Mouse (Mus musculus): ENCODE results near the gene Tyw3.
A peak's percentile ranks its signal among the peaks of the same experiment; 100 is the strongest.
"Not testable (repeated sequence)": the region's sequence is repeated elsewhere in the genome, so short reads cannot be mapped to it uniquely, and the experiment has no call there.

The Tyw3 gene

DNA sequence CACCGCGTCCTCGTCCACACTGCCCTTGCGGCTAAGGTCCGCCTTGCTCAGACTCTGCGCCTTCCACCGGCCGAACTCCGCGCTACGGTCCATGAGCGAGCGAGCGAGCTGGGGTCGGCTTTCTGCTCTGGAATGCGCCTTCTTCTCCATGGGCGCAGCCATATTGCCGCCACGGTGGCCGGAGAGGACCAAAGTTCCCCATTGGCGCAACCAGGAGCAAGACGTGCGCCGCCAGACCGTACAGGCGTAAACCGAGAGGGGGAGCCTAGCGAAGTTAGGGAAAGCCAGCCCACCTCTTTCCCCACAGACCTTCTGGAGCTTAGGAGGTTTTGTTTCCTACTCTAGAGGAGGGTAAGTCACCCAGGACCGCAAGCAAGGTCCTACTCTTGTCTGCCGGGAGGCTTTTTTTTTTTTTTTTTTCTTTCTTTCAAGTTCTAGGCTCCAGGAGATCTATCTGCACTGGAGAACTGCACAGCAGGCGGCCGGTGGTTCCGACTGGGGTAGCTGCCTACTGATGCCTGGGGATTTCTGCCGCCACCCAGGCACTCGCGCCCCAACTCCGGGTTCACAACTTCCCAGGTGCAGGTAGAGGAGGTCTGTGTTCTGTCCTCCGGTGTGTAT is at the start of gene Tyw3:
Gene Tyw3, minus strand, starts transcription at position 171 of the 621 bp plus-strand sequence.
- DNase-seq (ENCODE audit: low spot score), result peak; percentile 92

DNA sequence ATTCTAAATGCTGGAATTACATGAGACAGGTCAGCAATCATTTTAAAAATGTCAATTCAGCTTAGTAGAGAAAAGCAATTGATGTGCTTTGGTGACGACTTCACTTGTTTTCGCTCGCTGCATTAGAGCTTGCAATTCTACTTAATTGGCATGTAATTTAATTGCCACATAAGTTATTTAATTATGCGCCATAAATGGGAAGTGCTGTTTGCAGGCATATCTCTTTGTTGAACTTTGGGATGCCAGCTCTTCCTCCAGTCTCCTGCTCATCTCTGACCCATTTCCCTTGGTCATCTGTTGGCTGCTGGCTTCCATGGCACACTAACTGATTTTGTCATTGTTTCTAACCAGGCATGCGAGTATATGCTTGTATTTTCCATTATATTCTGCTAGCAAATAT is 36.2 kb upstream of the Tyw3 start:
- no peak for DNase-seq (ENCODE audit: low spot score)

DNA sequence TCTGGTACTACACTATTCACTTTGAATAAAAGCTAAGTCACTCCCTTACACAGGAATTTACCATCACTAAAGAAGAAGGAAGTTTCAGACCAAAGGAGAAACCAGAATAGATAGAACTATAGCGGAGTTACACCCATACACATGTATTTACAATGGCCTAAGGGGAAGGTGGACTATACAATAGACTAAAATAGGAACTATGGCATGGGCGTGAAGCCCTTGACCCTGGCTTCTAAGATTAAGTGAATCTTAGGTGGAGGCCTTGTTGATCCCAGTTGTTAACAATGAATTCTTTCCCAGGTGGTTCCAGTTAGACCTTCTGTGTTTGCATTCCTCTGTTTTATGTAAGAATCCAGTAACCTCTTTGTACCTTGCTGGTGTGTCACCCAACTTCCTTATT is 34.4 kb upstream of the Tyw3 start:
- not testable (repeated sequence) for DNase-seq (ENCODE audit: low spot score)

DNA sequence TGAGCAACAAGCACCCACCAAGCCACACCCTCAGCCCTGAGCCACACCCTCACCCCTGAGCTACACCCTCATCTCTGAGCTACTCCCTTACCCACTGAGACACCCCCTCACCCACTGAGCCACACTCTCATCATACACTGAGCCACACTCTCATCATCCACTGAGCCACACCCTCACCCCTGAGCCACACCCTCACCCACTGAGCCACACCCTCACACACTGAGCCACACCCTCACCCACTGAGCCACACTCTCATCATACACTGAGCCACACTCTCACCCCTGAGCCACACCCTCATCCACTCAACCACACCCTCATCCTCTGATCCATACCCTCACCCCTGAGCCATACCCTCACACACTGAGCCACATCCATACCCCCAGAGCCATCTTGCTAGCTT is 31.4 kb upstream of the Tyw3 start:
- DNase-seq (ENCODE audit: low spot score), result no peak

DNA sequence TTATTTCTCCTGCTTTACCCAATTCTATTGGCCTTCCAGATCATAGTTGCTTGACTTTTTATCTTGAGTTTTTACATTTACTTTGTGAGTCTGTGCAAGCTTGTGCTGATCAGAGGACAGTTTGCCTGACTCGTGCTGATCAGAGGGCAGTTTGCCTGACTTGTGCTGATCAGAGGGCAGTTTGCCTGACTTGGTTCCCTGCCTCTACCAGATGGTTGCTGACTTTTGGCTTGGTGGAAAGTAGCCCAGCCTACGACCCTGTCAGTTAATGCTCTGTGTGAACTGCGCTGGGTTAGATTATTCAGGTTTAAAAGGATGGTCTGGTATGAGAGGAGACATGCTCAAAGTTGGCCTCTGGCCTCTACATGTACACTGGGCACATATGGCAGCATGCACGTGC is 19.2 kb upstream of the Tyw3 start:
- no peak for DNase-seq (ENCODE audit: low spot score)

DNA sequence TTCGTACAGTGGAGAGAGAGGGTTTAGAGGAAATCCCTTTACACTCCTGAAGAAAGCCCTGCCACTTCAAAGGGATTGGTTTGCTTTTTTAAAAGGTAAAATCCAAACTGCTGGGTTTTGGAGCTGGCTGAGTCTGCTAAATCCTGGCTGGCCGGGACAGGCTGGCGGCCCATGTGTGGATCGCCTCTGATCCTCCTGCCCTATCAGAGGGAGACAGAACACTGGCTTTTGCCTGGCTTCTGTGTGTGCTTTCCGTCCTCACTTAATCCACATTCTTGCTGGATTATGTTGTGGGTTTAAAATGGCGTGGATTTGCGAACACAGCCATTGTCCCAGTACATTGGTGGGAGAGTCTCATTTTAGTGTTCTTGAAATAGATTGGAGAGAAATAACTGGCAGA is 18.4 kb upstream of the Tyw3 start:
- no peak for DNase-seq (ENCODE audit: low spot score)

DNA sequence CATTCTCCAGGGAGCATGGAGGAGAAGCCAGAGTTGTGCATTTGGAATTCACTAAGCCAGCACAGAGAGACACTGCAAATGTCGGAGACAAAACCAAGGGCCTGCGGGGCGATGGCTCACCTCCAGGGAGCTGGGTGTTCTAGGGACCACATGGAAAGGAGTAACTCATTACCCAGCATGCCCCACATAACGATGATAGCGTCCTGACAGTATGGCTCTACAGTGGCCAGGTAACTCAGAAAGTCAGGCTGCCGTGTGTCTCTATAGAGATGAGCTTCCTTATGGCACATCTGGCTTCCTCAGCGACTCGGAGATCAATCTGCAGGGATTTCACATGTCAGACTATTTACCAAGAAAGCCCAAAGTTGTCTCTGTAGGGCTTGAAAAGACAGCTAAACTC is 17.9 kb upstream of the Tyw3 start:
- DNase-seq (ENCODE audit: low spot score), result no peak

DNA sequence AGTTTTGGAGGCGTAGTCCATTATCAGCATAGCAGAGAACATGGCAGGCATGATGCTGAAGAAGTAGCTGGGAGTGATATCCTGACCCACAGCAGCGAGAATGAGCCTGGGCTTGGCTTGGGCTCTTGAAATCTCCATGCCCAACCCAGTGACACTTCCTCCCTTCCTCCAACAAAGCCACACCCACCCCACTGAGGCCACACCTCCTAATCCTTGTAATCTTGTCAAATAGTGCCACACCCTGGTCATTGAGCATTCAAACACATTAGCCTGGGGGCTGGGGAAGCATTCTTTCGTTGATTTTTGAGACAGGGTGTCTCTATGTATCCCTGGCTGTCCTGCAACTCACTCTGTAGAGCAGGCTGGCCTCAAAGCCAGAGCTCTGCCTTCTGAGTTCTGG is 15.0 kb upstream of the Tyw3 start:
- no peak for DNase-seq (ENCODE audit: low spot score)

DNA sequence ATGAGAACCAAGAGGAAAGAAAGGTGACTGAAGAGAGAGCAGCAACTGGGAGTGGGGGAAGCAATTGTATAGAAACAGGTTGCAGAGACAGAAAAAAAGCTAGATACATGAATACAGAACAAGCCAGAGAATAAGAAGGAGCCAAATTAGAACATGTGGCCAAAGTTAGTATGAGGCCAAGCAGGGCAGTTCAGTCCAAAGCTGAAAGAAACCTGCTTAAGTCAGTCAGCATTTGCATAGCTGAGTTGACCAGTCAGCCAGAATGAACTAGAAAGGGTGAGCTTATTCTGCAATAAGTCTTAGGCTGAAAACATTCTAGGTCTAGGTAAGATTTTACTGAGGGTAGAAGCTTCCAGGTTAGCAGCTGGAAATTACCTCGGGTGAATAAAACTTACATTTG is 11.0 kb upstream of the Tyw3 start:
- no peak for DNase-seq (ENCODE audit: low spot score)

DNA sequence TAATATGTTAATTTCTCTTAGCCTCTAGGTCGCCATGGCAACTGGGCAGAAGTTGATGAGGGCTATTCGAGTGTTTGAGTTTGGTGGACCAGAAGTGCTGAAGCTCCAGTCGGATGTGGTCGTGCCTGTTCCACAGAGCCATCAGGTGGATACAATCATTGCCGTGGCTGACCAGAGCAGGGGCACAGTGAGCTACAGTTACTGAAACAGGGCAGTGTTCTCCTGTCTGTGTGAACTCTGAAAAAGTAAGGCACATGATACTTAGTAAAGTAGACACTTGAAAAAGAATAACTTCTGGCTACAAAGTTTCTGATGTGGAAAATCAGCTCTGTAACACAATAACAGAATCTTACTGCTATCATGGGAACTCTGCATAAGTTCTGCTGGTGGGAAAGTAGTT is 8.0 kb upstream of the Tyw3 start:
- no peak for DNase-seq (ENCODE audit: low spot score)

DNA sequence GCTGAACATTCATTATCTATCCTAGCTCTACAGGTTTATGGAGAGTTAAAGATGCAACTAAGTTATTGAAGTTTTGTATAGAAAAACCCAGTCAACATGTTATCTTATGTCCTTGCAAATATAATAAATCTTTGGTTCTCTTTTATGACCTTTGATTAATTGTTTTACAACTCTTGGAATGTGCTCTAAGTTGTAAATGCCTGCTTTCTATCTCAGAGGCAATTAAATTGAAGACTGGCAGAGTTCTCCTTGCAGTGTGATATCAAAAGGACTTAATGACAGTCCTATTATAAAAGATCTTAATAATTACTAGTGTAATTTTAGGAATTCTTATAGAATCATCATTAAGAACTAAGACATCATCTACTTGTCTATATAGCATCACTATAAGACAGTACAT is 5.2 kb upstream of the Tyw3 start:
- DNase-seq (ENCODE audit: low spot score), result no peak

DNA sequence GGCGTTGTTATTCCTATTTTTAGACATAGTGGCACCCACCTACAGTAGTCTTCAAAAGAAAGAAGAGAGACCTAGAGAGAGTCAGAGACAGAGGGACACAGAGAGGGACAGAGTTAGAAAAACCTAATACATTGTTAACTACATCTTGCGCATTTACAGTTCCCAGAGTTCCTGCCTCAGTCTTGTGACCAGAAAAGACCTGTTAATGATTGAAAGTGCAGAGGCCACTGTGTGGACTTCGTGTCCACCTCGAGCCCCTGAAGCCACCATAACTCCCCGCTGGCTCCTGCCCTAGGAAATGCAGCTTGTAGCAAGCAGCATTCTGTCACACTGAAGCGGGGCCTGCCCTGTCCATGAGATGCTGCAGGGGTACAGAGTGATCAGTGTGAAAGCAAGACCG is 657 bp upstream of the Tyw3 start:
- no peak for DNase-seq (ENCODE audit: low spot score)

DNA sequence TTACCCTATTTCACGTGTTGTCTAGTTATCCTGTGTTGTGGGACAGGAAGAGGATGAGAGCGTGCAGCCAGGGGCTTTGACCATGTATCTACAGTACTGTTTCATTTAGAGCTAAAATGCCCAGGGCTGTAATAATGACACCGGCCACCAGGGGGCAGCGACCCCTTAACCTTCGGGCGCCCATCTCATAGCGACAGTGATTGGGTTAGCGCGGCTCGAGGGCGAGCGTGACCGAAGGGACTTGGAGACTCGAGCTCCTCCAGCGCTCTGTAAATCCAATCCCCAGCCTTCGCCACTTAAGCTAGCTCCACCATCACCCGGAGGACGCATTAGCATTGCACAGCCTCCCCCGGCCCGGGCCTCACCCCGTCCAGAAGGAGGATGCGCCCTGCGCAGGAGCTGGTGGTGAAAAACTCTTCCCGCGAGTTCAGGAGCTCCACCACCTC is 393 bp downstream of the Tyw3 start, which contains the start of gene Cryz:
Gene Cryz, plus strand, starts transcription at position 224 of the 446 bp plus-strand sequence.
- DNase-seq (ENCODE audit: low spot score), result peak; percentile 64

DNA sequence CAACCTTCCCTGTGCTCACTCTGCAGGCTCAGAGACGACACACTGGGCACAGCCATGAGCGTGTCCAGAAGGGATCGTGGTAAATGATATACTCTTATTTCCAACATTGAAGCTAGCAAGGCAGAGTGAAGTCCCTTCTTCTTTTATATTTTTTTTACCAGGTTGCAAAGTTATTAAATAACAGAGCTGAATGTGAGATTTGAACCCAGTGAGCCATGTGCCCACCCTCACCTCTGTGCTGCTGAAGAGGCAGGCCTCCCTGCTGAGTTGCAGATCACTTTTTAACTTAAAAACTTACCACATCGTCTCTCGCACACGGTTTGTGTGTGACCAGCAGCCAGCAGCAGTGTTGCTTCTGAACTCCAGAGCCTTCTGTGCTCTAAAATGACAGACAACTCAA is 2.7 kb downstream of the Tyw3 start:
- no peak for DNase-seq (ENCODE audit: low spot score)

DNA sequence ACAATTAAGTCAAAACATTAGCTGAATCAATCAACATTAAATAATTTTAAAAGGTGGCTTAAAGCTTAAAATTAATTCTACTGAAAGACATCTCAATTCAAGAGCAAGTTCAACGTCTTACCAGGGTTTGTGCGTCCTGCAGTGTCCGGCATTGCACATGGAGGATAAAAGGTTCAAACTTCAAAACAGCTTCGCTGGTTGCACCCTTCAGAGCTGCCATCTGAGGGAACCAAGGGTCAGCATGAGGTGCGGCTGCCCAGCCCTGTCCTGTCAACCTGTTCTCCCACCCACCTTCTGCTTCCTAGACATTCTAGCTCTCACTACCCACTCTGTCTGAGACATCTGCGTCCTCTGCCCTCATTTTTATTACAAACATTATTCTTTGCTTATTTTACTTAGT is 3.3 kb downstream of the Tyw3 start:
- no peak for DNase-seq (ENCODE audit: low spot score)

DNA sequence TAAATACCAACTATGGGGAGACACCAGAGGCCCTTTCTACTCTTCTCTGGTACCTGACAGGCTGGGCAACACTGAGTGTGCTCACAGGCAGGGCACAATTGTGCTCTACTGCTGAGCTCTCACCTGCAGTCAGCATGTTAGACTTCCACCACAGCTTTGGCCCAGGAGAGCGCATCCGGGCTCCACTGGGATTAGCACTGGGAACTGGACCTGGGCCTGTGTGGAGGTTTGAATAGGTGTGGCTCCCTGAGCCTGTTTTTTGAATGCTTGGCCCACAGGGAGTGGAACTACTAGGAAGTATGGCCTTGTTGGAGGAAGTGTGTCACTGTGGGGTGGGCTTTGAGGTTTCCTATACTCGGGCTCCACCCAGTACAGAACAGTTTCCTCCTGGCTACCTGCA is 5.3 kb downstream of the Tyw3 start:
- DNase-seq (ENCODE audit: low spot score), result no peak

DNA sequence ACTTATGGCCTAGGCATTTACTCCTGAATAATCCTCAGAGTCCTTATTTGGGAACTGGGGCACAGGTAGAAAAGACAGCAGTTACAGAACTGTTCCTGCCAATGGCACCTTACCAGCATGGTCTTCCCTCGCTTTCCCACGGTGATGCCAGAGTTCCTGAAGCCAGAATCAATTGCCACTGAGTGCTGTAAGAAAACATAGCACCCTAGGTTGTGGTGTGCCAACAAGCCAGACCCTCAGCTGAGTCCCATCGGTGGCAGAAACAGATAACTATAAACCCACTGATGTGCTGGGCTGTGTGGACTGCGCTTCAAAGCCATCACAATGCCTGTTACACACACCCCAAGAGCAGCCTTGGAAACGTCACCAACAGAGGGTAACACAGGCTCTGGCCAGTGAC is 5.9 kb downstream of the Tyw3 start:
- no peak for DNase-seq (ENCODE audit: low spot score)

DNA sequence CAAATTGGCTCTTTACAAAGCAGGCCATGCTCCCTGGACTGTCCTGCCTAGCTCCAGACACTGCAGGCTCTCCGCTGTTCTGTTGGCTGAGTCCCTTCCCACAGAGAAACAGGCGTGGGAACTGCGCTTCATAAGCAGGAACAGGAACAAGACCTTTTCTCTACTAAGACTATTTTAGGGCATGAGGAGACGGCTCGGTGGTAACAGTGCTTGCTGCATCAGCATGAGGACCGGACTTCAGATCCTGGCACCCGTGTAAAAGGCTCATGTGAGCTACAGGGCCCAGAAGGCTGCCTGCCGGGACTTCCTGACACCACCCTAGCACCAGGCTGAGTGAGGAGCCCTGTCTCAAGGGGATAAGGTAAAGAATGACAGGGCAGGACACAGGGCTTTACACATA is 12.6 kb downstream of the Tyw3 start:
- DNase-seq (ENCODE audit: low spot score), result no peak

DNA sequence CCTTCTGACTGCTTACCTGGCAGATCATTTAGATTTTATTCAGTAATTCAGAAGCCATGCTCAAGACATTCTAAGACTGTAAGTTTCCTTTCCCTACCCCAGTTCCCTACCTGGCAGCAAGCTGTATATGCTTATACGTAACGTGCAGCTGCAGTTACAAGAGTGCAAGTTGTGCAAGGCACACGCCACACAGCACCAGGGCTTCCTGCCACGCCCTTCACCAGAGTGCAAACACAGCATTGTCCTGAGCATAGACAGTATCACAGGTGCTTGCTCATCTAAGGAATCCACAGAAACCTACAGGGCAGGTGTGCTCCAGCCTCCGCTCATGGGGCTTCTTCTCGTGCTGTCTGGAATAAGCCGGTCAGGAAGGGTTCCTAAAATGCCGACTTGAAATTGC is 19.0 kb downstream of the Tyw3 start:
- no peak for DNase-seq (ENCODE audit: low spot score)

DNA sequence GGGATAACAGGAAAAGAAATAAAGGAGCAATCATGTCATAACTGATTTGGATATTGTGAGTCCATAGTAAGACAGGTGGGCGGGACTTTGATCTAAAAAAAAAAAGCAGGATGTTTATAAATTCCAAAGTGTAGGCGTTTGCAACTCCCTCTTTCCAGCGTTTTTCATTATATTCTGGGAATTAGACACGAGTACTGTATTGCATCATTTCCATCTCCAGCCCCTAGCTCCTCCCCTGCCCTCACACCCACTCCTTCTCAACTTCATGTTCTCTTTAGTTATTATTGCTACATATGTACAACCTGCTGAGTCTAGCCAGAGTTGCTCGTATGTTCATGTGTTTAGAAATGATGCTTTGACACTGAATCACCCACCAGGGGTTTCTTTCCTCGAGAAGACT is 23.2 kb downstream of the Tyw3 start:
- no peak for DNase-seq (ENCODE audit: low spot score)

DNA sequence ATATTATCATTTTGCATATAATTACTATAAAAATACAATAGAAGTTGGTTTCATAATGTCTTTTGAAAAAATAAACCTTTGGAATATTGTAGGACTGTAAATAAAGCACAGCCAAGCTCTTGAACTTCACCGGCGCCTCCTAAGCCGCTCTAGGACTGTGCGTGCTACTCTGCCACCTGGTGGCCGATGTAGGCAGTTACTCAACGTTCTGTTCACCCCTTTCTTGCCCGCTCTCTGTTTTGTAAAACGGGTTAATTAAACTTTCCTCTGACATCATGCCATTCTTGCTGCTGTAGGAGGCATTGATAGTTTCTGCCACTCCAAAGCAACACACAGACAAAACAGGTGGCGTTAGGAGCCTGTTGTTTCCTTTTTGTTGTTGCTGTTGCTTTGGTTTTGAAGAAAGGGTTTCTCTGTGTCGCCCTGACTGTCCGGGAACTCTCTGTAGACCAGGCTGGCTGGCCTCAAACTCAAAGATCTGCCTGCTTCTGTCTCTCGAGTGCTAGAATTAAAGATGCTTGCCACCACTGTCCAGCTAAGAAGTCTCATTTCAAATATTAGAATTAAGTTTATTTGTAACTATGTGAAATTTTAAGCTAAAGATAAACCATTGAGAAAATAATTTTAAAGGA is 24.4 kb downstream of the Tyw3 start:
- peak; percentile 5 for DNase-seq (ENCODE audit: low spot score)

DNA sequence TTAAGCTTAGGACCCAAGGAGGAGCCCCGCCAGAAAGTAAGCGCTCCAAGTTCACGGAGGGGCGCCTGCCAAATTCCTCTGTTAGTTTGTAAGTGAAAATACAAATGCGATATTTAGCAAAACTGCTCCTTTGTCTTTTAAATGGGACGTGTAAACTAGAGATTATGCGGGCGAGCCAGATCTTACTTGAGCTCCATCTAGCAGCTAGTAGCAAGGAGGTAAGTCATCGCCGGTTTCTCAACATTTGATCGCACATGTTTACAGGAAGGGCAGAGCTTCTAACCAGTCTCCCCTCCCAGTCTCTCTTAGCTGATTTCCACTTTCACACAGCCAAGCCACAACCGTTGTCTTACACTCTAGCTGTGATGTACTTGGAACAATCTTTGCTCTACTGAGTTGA is 26.1 kb downstream of the Tyw3 start:
- no peak for DNase-seq (ENCODE audit: low spot score)

DNA sequence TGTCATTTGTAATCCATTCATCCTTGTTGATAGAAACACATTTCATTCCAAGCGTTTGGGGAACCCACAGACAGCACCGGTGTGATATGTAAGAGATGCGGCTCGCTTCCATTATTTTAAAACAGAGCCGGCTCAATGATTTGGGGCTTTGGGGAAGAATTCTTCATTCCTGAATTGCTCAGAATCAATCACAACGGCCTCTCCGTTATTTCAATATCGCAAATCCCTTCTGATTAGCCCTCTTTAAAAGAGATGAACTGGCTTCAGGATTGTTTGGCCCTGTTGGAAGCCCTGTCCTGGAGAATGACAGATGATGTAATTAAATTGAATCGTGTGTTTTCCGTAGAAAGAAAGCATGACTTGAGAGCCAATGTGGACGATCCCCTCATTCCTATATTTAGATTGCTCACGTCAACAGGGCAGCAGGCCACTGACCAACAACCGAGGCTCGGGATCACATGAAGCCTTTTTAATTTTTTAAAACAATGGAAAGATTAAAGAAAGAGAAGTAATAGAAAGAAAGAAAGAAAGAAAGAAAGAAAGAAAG is 26.8 kb downstream of the Tyw3 start:
- no peak for DNase-seq (ENCODE audit: low spot score)

DNA sequence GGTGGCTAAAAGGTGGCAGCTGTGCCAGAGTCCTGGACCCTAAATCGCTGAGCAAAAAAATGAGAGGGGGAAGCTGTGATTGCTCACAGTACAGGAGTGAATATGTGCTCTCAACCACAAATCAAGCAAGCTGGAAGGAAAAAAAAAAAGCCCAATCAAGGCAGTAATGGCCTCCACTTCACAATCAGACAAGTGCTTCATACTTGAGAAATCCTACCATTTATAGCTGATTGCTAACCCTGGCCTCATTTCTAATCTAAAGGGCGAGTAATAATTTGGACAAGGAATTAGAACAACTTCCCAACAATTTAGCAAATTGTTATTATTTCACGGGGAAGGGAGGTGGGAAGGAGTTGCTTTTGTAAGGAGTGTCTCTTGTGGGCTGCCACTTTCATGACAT is 31.5 kb downstream of the Tyw3 start:
- no peak for DNase-seq (ENCODE audit: low spot score)

Data from ovary, adult 18-20 months (tissue).